Mouse (Mus musculus) gastrocnemius, postnatal 36 days (tissue): Measurements from ENCODE around the gene Pik3r5. TPM values are rescaled to one million over a fixed set of nuclear protein-coding genes. Genes with fewer than 3 reads are reported as not detected.

ENCODE experiments used
- DNase-seq, 2 experiments: peaks; one replicate each; pipeline ENCODE4 v3.0.0; 2022
- intact Hi-C: fragments of 180-260 bp; cut with DNase I; formaldehyde crosslinking; loops from one replicate; pipeline ENCODE4 v1.15.1; 2025
- total RNA-seq, 2 experiments: library from RNA; stranded (reverse); gene quantifications; 2 replicates each; pipeline ENCODE4 v1.2.3; 2021

Gene Pik3r5
- total RNA-seq, 2 experiments from 2014 or later: 0.56 to 0.57 TPM

DNA sequence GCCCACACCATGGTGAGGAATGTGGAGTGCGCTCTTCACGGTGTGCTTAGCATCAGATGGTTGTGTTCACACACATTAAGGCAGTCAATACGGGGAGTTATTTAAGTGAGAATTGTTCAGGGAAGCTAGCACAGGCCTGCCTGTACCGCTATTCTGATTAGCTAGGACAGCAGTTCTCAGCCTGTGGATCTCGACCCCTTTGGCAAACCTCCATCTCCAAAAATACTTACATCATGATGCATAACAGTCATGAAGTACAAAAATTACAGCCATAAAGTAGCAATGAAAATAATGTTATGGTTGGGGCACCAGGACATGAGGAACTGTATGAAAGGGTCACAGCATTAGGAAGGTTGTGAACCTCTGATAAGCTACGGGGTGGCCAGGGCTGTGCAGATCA, 45.7 kb downstream of the Pik3r5 start:
- intact Hi-C loops: no loop called here
- DNase-seq: no peak

- intact Hi-C loops: no loop called here
- no peak for DNase-seq
Observed at GRCm38 (mm10) chr11:68478574-68478981, 46.7 kb downstream of the Pik3r5 start.

DNA sequence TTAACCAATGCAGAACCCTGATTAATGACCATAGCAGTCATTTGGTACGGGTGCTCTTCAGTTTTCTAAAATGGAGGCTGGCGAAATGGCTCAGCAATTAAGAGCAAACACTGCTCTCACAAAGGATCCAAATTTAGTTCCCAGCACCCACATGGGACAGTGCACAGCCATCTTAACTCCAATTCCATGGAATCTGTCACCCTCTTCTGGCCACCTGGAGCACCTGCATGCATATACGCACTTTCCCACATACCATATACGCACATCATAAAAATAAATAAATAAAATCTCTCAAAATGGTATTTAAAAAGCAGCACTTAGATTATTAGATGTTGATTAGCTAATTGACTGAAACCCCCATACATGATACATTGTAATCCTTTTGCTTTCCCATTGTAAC, 48.7 kb downstream of the Pik3r5 start:
- intact Hi-C loops: no loop called here
- peak in 1 of 2 experiments; percentile 1 for DNase-seq

GRCm38 (mm10) chr11:68482001-68482400, 50.1 kb downstream of the Pik3r5 start:
- DNase-seq: no peak
- intact Hi-C loops: no loop called here

GRCm38 (mm10) chr11:68483213-68483612, 51.3 kb downstream of the Pik3r5 start:
- intact Hi-C loops: no loop called here
- DNase-seq: peak in 1 of 2 experiments; percentile 4

DNA sequence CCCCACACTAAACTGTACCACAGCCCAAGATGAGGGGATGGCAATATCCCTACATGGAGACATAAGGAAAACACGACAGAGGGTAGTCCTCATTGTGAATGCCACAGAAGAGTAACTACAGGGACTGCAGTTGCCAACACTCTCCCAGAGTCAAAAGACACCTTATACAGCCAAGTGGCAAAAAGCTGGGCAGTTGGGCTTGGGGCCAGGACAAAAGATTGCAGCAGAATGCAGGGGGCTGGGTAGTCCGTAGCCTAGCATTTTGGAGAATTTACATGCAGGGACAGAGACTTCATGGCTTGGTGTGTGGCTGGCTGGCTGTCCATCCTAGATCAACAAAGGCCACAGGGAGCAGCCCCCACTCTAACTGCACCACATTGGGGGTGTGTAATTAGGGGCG, 52.5 kb downstream of the Pik3r5 start:
- peak in 1 of 2 experiments; percentile 3 for DNase-seq
- intact Hi-C loops: no loop called here

GRCm38 (mm10) chr11:68485206-68485942, 53.5 kb downstream of the Pik3r5 start:
- DNase-seq: peak in 1 of 2 experiments; percentile 4

DNA sequence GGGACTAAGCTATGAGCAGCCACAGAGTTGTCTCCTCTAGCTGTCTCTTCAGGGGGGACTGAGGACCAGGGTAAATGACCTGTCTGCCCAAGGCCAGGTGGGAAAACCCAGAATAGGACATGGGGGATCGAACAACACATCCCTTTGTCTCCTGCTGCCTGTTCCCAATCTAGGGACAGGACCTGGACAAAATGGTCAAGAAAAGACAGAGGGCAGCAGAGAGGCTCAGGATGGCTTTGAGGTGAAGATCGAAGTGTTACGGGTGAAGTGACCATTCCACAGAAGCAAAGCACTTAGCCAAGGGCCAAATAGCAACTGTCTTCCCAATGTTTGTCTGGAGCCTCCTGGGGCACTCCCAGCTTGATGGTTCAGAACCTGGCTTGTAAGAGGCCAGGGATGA, 54.2 kb downstream of the Pik3r5 start:
- no peak for DNase-seq
- intact Hi-C loops: loop anchor here (5.0 kb wide), 1 partner anchor 61 kb away; no protein-coding TSS in a partner anchor

More at GRCm38 (mm10) chr11:68485206-68485942, 53.5 kb downstream of the Pik3r5 start:
- intact Hi-C loops: loop anchor here (5.0 kb wide), 1 partner anchor 62 kb away; no protein-coding TSS in a partner anchor

DNA sequence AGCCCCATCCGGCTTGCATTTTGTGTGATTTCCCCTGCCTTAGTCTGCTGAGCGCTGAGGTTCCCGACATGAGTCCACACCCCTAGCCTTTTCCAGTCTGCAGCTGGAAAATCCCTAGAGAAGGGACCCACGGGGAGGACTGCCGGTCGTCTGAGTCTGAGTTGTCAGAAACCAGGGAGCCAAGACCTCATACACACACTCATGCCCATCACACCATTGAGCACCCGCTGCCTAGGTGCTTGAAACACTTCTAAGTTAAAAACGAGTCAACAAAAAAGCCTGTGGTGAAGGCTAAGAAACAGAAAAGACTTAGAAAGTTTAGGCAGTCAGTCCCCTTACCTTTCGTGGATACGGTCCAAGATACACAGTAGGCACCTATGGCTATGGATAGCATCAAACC, 55.8 kb downstream of the Pik3r5 start:
- no peak for DNase-seq
- intact Hi-C loops: loop anchor here (5.0 kb wide), 1 partner anchor 60 kb away; no protein-coding TSS in a partner anchor

DNA sequence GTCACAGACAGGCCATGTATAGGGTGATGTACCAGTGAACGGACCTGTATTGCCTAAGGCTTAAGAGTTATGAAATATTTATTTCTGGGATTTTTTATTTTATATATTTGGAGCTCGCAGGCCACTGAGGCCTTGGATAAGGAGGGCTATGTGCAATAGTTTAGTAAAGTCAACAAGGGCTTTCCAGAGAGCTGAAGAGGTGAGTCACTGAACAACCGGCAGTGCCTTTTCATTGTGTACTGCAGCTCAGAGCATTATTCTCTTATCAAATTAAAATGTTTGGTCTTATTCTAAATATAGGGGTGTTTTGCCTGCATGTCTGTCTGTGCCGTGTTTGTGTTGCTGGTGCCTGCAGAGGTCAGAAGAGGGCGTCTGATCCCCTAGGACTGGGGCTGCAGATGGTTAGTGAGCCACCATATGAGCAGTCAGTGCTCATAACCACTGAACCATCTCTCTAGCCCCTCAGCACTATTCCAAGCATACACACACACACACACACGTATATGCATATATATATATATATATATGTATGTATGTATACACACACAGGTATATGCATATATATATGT, 56.4 kb downstream of the Pik3r5 start:
- intact Hi-C loops: loop anchor here (5.0 kb wide), 1 partner anchor 59 kb away; no protein-coding TSS in a partner anchor
- DNase-seq: peak in 1 of 2 experiments; percentile 1

GRCm38 (mm10) chr11:68489236-68489635, 57.3 kb downstream of the Pik3r5 start:
- intact Hi-C loops: loop anchor here (5.0 kb wide), 1 partner anchor 58 kb away; no protein-coding TSS in a partner anchor
- peak in 1 of 2 experiments; percentile 1 for DNase-seq

GRCm38 (mm10) chr11:68492592-68492991, 60.7 kb downstream of the Pik3r5 start:
- peak in 1 of 2 experiments; percentile 1 for DNase-seq
- intact Hi-C loops: no loop called here

- intact Hi-C loops: no loop called here
- DNase-seq: no peak
Observed at GRCm38 (mm10) chr11:68493760-68494159, 61.8 kb downstream of the Pik3r5 start.

- no peak for DNase-seq
- intact Hi-C loops: no loop called here
Observed at GRCm38 (mm10) chr11:68497081-68497480, 65.2 kb downstream of the Pik3r5 start.

DNA sequence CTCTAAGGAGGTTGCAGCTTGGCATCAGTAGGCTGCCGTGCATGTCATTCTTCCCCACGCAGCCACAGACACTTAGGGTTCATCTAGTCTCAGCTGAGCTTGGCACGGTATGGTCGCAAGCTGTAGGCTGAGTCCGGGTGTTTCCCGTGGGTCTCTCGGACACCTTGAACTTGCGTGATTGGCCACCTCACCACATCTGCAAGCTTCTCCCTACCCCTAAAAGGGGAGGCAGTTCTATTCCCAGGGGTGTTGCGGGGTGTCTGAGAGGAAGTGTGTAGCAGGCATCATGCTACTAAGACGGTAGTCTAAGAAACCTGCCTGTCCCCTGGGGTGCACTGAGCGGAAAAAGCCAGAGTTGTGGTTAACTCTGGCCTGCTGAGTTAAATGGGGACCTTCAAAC, 66.6 kb downstream of the Pik3r5 start:
- no peak for DNase-seq
- intact Hi-C loops: no loop called here

GRCm38 (mm10) chr11:68498999-68499699, 67.2 kb downstream of the Pik3r5 start:
- DNase-seq: no peak
- intact Hi-C loops: no loop called here

GRCm38 (mm10) chr11:68500949-68501350, 69.0 kb downstream of the Pik3r5 start:
- DNase-seq: no peak
- intact Hi-C loops: no loop called here

DNA sequence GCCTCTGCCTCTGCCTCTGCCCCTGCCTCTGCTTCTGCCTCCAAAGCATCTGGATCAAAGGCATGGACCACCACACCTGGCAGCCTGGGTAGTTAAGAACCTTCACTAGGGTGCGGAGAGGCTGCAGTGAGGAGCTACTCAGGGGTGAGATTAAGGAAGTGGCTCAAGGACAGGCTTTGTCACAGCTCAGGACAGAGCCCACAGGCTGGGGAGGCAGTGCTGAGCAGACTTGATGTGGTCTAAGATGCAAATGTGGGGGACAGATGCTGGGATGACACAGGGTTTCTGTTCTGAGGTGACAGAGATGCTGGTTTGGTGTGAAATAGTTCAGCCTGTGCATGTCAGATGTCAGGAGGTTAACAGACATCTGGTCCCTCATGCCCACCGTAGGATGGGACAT, 70.5 kb downstream of the Pik3r5 start:
- intact Hi-C loops: no loop called here
- no peak for DNase-seq

GRCm38 (mm10) chr11:68502902-68503629, 71.1 kb downstream of the Pik3r5 start, which contains the start of gene Pik3r6:
TSS of gene Pik3r6 (plus strand) at chr11:68503019.
- DNase-seq: no peak
- intact Hi-C loops: no loop called here

GRCm38 (mm10) chr11:68504913-68505312, 73.0 kb downstream of the Pik3r5 start:
- intact Hi-C loops: no loop called here
- no peak for DNase-seq
